Mouse (Mus musculus) naive thymus-derived CD4-positive, alpha-beta T cell, adult 2 months (primary cell): ENCODE measurements around the gene Uprt.
A peak's percentile ranks its signal among the peaks of the same experiment; 100 is the strongest.

Experiments
- DNase-seq: peaks from one replicate; pipeline ENCODE4 v3.0.0-alpha.2; 2011; ENCODE audit warnings: low read depth

Gene Uprt

DNA sequence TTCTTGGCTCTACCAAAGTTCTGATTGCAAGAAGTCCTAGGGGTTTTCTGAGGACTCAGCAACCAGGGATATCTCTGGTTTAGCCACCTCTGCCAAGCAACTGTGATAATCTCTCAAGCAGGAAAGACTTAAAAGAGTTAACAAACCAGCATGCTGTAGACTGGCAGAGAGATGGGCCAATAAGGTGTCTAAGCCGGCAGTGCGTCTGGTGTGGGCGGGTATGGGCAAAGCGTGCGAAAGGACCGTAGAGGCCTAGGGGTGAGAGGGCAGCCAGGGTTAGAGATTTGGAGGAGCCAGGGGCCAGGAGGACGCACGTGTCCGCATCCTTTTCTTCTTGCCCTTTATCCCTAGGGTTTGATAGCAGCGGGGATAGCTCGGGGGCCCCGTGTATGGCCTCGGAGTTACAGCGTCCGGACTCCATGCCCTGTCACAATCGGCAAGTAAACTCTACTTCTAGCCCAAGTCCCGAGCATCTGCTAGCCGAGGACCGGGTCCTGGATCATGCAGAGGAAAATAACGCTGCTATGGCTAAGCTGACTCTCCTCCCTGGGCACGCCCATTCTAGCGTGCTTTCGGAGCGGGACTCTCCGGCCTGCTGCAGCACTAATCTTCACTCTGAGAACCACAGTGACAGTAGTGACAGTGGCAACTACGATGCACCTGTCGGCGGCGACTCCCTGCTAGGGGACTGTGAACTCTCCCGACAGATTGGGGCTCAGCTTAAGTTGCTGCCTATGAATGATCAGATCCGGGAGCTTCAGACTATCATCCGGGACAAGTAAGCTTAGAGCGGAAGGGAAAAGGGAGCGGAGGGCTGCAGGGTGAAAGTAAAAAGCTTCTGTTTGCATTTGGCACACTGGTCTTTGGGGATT lies at the start of gene Uprt:
Gene Uprt, plus strand, starts transcription at position 247 of the 872 bp plus-strand sequence.
- peak; percentile 82 for DNase-seq

DNA sequence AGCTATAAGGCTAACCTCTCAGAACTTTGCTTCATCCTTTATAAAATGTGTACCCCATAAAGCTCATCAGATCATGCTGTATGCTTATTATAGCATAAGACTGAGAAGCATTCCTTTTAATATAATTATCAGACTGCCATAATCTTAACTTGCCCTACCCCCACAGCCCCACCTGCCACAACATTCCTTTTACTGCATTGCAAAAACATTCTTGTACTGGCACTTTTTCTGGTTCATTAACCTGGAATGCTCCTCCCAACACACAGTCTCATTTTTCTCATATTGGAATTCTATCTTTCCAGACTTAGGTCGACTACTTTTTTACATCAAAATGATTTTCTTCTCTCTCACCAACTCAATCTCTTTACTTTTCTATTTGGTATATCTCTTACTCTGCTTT lies 49.2 kb upstream of the Uprt start:
- no peak for DNase-seq

DNA sequence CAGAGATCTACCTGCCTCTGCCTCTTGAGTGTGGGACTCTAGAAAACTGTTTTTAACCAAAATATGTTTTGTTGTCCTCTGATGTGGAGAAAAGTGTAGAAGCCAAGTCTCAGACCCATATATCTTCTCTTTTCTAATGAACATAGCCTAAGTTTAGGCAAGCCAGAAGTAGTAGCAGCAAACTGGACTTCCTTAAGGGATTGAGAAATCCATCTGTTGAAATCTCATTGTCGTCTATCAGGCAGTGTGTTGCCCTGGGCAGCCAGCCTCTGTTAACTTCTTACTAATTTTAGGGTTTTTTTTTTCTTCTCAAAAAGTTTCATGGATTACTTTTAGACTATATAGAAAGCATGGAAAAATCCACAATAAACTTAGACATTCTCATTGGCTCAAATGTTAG lies 30.2 kb upstream of the Uprt start:
- no peak for DNase-seq

DNA sequence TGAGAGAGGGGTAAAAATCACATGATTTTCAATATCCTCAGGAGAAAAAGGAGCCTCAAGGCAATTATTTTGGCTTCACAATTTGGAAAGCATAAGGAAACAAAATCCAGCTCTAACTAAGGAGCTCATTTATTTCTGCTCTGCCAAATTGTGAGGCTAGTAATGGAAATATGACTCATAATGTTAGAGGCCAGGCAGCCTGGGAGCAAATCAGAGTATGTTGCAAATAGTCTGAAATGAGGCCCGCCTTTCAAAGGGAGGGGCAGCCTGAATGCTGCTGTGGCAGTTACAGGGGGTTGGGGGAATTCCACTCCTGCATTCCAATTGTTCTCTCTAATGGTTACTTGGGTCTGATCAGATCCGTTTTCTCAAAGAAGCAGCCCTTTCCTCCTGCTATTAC lies 20.9 kb upstream of the Uprt start:
- DNase-seq = no peak

DNA sequence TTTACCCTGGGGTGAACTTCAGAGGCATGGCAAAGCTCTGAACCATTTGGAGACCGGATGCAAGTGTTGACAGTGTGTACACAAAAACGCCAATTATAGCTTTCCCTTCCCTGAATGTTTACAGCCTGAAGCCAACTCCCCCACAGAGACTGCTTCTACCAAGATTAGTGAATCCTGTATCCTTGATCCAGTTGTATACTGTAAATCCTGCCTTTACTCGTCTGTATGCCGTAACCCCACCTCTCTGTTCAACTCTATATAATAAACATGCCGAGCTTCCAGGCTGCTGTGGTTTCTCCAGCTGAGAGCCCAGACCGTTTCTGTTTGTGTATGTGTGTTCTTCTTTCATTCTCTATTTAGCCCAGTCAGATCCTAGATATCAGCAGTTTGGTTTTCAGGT lies 18.2 kb upstream of the Uprt start:
- DNase-seq = no peak

DNA sequence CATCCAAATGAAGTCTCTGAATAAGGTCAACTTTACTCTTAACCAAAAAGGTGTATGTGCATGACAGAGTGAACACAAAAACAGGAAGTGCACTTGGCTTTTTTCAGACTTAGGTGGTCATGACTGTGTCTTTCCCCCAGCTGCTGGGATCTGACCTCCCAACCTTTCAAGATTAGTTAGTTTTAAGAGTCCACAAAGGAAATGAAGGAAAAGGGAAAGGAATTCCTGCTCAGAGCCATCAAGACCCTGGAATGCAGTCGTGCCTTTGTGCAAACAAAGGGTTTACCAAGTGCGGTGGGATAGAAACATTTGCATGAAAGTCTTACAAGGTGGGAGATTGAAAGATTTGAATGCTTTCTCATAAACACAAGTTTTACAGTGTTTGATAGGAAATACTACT lies 4.6 kb upstream of the Uprt start:
- DNase-seq = no peak

DNA sequence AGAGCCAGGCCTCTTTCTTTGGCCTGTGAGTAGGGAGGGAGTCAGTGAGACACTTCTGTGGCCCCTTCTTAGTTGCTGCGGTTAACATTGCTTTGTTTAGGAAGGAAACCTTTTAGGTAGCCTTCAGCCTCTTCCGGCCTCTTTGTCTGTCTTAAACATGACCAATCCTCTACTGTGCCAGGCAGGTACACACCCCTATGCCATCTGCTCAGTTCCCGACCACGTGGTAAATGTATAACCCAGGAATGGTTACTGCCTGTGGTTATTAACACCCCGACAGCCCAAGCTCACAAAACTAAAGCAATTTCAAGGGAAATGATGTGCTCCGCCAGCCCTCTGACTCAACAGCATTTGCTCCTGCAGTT lies 808 bp downstream of the Uprt start:
- DNase-seq = no peak

DNA sequence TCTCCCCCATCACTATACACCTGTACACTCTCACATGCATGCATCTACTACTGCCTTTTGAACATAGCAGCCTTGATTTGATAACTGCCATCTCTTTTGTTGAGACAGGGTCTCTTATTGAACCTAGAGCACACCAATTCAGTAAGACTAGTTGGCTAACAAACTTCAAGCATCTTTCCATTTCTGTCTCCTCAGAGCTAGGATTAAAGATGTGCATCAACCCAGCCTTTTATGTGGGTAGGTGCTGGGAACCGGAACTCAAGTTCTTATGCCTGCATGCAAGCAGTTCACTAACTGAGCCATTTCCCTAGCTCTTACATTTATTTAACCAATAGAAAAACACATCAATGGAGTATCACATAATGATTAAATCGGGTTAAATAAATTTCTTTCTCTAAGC lies 3.0 kb downstream of the Uprt start:
- DNase-seq = peak; percentile 59

DNA sequence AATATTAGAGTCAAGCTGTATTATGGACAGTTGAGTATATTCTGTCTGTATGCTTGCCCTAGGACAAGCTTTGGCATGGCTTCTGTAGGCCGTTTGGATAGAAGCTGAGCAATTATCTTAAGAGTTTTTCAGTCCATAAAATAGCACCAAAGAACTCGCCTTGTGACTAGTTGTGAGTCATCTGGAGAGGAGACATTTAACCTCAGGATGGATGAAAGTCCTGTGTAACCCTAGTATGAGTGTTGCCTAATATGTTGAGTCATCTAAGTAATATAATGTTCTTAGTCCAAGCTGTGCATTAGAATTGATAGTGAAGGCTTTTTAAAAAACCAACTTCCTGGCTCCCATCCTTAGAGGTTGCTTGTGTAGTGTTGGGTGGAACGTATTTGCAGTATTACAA lies 5.4 kb downstream of the Uprt start:
- DNase-seq = no peak

- no peak for DNase-seq
Measured at GRCm38 (mm10) chrX:104488870-104489467, 6.4 kb downstream of the Uprt start.

DNA sequence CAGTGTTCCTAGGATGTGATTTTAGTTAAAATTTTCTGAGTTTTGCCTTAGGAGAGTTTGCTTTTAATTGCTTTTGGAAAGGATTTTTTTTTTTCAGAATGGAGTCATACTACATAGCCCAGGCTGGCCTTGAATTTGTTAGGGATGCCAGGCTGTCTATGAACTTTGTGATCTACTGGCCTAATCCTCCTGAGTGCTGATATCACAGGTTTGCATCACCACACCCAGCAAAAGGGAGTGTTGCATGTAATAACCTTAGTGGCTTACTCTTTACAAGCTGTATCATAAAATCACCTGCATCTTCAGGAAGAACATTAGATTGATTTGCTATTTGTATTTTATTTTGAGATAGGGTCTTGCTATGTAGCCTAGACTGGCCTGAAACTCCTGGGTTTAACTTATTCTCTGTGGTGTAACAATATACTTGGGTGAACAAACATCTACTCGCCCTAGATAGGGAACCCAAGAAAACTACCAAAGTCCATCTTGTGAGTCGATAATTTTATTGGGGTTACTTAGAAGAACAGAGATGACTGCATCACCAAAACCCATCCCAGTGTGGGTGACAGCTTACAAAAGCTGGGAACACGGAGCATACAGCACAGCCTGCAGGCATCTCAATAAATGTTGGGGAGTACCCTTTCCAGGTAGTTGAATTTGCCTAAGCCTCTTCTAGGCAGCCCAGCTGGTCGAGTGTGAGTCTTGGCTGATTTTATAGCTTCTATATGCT lies 7.2 kb downstream of the Uprt start:
- no peak for DNase-seq

DNA sequence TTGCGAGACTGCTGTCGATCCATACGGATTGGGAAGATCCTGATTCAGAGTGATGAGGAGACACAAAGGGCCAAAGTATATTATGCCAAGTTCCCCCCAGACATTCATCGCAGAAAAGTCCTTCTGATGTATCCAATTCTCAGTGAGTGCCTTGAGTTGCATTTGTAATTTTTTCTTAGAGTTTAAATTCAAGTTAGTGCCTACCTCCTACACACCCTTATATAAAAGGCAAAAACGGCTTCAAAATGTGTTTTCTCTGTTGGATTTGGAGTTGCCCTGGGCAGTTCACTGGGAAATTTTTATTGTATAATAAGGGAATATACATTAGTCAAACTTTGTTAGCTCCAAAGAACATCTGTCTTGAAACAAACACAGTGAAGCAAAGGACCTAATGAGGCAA lies 19.1 kb downstream of the Uprt start:
- DNase-seq = no peak

- no peak for DNase-seq
Measured at GRCm38 (mm10) chrX:104542635-104543034, 60.0 kb downstream of the Uprt start.

DNA sequence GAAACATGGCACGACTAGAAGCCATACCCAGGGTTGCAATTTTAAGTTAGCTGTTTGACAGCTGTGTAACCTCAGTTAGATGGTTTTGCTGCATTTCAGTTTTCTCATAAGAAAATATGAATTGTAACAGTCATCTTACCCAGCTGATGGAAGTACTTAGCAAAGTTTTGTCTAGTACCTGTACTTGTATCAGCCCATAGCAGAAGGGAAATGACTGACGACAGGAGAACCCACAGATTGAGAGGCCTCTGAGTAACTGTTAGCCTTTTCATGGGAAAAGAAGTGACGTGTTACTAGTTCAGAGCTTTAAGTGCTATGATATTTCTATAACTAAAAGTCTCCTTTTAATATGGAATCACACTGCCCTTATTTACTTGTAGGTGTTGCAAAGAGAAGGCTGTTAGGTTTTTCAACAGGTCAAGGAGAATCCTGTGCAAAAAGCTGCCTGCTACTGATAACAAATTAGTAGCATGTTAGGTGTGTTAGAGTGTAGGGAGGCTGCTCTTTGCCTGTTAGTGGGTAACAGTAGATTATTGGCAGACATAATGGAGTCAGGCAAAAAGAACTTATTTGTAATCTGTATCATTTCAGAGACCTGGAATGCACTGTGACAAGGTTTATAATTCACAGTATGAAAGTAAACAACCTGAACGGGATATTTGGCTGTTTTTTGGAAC lies 61.4 kb downstream of the Uprt start:
- DNase-seq = no peak

- no peak for DNase-seq
Measured at GRCm38 (mm10) chrX:104545283-104545682, 62.7 kb downstream of the Uprt start.
